Mouse (Mus musculus) kidney, adult 10 weeks (tissue): ENCODE measurements around the gene Slc16a10. TPM values are rescaled to one million over a fixed set of nuclear protein-coding genes. Genes with fewer than 3 reads are reported as not detected.

Source experiments
- polyA plus RNA-seq: library from polyadenylated mRNA; stranded (reverse); fragments of 350-450 nt; fragmentation: Illumina TruSeq; extraction: RNeasy Lipid Tissue Mini Kit (QIAGEN cat#74804); gene quantifications from one replicate; pipeline ENCODE4 v1.2.3, GENCODE M21; 2014; ENCODE audit warnings: low read depth, low replicate concordance

Slc16a10 gene
- 58.5 TPM for polyA plus RNA-seq

DNA sequence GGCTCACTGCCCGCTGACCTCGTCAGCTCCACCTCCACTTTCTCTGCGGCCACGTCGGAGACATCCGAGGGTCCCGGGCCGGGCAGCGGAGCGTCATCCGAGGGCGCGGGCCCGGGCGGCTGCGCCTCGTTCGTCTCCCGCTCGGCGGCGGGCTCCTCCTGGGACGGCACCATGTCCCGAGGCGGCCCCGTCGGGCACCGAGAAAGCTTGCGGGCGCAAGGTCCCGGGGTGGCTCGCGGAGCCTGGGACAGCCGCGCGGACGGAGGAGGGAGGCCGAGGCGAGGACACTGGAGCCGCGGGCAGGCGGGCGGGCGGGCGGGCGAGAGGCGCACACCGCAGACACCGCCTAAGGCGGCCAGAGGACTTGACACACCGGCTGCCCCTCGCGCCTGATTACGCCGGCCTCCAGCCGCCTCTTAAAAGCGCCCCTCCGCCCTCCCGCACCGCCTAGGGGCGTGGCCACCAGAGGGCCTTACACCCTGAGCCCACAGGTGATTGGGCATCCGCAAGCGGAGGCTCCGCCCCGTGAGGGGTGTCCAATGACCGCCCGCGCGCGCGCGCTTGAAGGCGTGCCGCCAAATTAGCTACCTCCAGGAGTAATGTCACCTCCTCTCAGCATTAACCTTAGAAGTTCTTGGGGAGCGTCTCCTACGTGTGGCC lies at the start of gene Slc16a10:
Gene Slc16a10, minus strand, starts transcription at position 395 of the 660 bp plus-strand sequence.

DNA sequence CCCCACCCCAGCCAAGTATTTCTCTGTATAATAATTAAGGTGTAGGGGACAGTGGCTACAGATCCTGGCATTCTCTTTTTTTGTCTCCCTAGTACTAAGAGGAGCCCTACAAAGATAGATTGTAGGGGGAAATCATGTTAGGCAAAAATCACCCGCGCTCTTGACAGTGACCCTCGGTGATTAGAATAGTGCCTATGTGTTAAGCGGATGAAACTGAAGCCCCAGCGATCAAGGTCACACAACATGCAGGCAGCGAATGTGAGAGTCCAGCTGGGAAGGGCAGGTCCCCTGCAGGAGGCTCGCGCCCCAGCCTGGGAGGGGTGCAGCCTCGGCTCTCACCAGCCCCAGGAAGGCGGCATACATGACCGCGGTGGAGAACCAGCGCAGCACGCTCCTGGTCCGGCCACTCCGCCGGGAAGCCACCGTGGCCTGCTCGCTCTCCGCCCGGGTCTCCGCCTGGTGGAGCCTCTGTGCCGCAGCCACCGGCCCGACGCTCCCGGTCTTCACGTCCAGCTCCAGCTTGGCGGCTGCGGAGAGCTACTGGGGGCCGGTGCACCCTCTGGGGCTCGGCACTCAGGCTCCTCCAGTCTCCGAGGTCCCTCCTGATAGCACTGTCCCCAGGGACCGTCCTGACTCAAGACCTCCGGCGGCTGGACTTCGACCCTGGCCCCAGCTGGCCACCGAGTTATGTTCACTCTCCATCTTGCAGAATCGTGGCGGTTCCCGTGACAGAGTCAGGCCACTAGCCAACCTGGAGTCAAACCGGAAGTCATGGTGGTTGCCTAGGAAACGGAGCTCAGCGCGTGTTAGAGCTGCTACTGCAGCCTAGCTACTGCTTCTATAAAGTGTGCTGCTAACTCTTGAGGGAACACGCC lies 117.3 kb downstream of the Slc16a10 start, which contains the start of gene Mfsd4b1:
Gene Mfsd4b1, minus strand, starts transcription at position 715 of the 875 bp plus-strand sequence.

DNA sequence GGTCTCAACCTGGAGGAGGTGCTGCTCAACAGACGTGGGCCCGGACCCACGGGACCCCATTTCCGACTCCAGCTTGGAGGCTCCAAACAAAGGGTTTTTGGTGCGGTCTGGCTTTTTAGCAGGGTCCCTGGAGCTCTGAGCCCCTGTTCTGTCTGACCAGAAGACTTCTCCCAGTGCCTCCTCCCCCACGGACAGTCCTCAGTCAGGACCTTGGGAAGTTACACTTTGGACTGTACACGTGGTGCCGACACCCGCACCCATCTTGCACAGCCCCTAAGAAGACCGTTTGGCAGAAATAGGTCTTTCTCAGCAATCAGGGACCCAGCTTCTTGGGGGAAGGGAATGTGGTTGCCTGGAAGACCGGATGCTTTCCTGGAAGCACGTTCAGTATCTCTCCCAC lies 155.6 kb downstream of the Slc16a10 start, which contains the start of gene Mfsd4b5:
Gene Mfsd4b5, minus strand, starts transcription at position 181 of the 400 bp plus-strand sequence.

Other genes starting within 250 kb of the Slc16a10 start
- 5.7 TPM for gene Mfsd4b4, start 243.0 kb downstream of the Slc16a10 start, polyA plus RNA-seq
- 0.93 TPM for gene Mfsd4b2, start 215.3 kb downstream of the Slc16a10 start, polyA plus RNA-seq
- 32.7 TPM for gene Mfsd4b3, start 182.1 kb downstream of the Slc16a10 start, polyA plus RNA-seq
- 389 TPM for gene Mfsd4b5, start 155.6 kb downstream of the Slc16a10 start, polyA plus RNA-seq
- gene Mfsd4b1, start 117.0 kb downstream of the Slc16a10 start, polyA plus RNA-seq = 221 TPM
- gene Rpf2, start 104.8 kb upstream of the Slc16a10 start, polyA plus RNA-seq = 74.6 TPM
- 151 TPM for gene Gtf3c6, start 115.8 kb upstream of the Slc16a10 start, polyA plus RNA-seq
- 177 TPM for gene Amd1, start 159.9 kb upstream of the Slc16a10 start, polyA plus RNA-seq
- gene Cdk19, start 197.3 kb upstream of the Slc16a10 start, polyA plus RNA-seq = 20.1 TPM